Mouse (Mus musculus) heart, postnatal 0 days (tissue): Measurements from ENCODE around the gene AU021092.

Source experiments
- CTCF ChIP-seq: IDR thresholded peaks from 2 replicates; pipeline ENCODE4 v1.5.1; 2016; ENCODE audit warnings: antibody characterized with exemption, control low read depth, low read depth
- EP300 ChIP-seq: IDR thresholded peaks from 2 replicates; pipeline ENCODE4 v1.6.1; 2016; ENCODE audit warnings: antibody characterized with exemption, low read depth

DNA sequence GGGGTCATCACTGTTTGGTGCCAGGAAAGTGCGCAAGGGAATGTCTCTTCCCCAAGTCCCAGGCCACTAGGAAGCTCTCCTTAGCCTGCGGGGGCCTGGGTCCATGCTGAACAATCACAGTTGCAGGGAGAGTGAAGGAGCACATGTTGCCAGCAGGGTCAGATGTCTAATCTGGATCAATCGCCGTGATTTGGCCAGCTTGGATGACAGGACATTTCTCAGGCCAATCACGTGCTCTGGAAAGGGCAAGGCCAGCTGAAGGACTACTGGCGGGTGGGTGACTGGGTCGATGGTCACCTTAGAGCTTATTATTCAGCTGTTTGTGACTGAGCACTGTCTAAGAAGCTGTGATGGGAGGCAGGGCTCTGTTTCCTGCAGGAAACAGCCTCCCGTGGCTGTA lies 38.0 kb downstream of the AU021092 start:
- TF ChIP-seq CTCF (no peak), EP300 (no peak)
